Mouse (Mus musculus) spleen, postnatal 0 days (tissue): ENCODE results near the gene Xrra1. TPM values are rescaled to one million over a fixed set of nuclear protein-coding genes. Genes with fewer than 3 reads are reported as not detected.

Source experiments
- polyA plus RNA-seq: library from polyadenylated mRNA; unstranded; fragments of >200 nt; fragmentation: Nextera tagmentation; extraction: Ambion mirVana; gene quantifications from 2 replicates; pipeline ENCODE4 v1.2.1, GENCODE M21; 2015

Gene Xrra1
- 0.08 and 0.15 TPM in 2 replicates for polyA plus RNA-seq

GRCm38 (mm10) chr7:99858813-99859585 lies at the start of gene Xrra1:
Xrra1 (plus strand) TSS chr7:99859116.

GRCm38 (mm10) chr7:99828083-99828570 lies 30.8 kb upstream of the Xrra1 start, which contains the start of gene Neu3:
Neu3 (minus strand) TSS chr7:99828417.

GRCm38 (mm10) chr7:99863362-99863761 lies 4.4 kb downstream of the Xrra1 start, which contains the start of gene Spcs2:
Spcs2 (minus strand) TSS chr7:99863462.

Other genes with a start within 250 kb of the Xrra1 start
- gene Tpbgl, start 232.0 kb upstream of the Xrra1 start, polyA plus RNA-seq, result 1.0 and 1.9 TPM in 2 replicates
- 3.1 and 4.1 TPM in 2 replicates for gene Slco2b1, start 147.8 kb upstream of the Xrra1 start, polyA plus RNA-seq
- gene Olfr520, start 128.8 kb upstream of the Xrra1 start, polyA plus RNA-seq, result not detected in 2 replicates
- not detected in 2 replicates for gene Olfr521, start 95.6 kb upstream of the Xrra1 start, polyA plus RNA-seq
- gene Neu3, start 30.7 kb upstream of the Xrra1 start, polyA plus RNA-seq, result 4.5 and 5.8 TPM in 2 replicates
- 187 and 195 TPM in 2 replicates for gene Spcs2, start 4.3 kb downstream of the Xrra1 start, polyA plus RNA-seq
- gene Rnf169, start 121.3 kb downstream of the Xrra1 start, polyA plus RNA-seq, result 3.0 and 3.4 TPM in 2 replicates
- gene Chrdl2, start 147.1 kb downstream of the Xrra1 start, polyA plus RNA-seq, result 0.59 and 0.81 TPM in 2 replicates